Mouse (Mus musculus): Measurements from ENCODE around the gene Krt83.

DNA sequence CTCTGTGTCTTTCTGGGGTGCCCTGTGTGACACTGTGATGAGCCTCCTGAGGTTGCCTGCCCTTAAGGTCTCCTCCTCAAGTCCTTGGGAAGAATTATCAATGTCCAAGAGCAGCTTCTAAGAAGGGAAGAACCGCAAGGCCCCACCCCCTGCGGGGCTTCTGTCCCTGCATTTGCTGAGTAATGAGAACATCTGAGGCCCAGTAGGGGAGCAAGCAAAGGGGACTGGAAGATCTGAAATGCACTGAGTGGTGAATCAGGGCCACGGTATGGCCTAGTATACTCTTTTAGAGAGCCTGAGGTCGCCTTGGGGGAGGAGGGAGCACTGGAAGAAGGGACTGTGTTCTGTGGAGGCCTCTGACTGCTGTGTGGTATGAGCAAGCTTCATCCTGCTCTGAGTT lies 9.3 kb downstream of the Krt83 start:
- no peak for TF ChIP-seq CTCF (IDR thresholded peaks at IDR 0.05; ENCODE audit: low read depth, low read length)
- no peak for TF ChIP-seq POLR2A (IDR thresholded peaks at IDR 0.05; ENCODE audit: insufficient read depth, low read length)
- TF ChIP-seq EP300 (IDR thresholded peaks at IDR 0.05; ENCODE audit: insufficient read depth, low read depth, low read length), result no peak
